In genomic region chr9:62343192-62343903, GRCm38 (mm10) we compare ENCODE assay signal across 8 mouse cellular contexts. TPM values are rescaled to one million over a fixed set of nuclear protein-coding genes. Genes with fewer than 3 reads are reported as not detected.
DNase-seq lines count a peak whose midpoint lies in the region; ATAC-seq and TF ChIP-seq lines count a peak whose summit lies in the region.

No protein-coding gene starts in this region.

- under 1% methylated on average over 51 of the region's 56 CpGs for WGBS in cerebellum, adult 2 months
- WGBS in lung, postnatal 0 days: under 1% methylated on average over 34 of the region's 56 CpGs

- no peak for TF ChIP-seq RAD21 in MEL (IDR thresholded peaks at IDR 0.05; ENCODE audit: low read depth, low read length)

- H3K4me3 ChIP-seq in MEL (ENCODE audit: control insufficient read depth in 1 of 2, insufficient read depth in 1 of 2, low read depth in 2 of 2, low read length in 2 of 2): peak overlapping the region; percentile 95 to 96
- peak overlapping the region; percentile 76 for H3K4me3 ChIP-seq in cerebellum, adult 2 months (replicated peaks; ENCODE audit: insufficient read depth, low read depth, low read length)
- peak overlapping the region; percentile 90 for H3K4me3 ChIP-seq in lung, postnatal 0 days (ENCODE audit: low read depth, low read length)

- peaks cover 75% of the 10 kb centered on the region for H3K79me2 ChIP-seq in MEL (ENCODE audit: control insufficient read depth, insufficient read depth, low read length, poor library complexity)

- peak overlapping the region; percentile 85 for H3K9ac ChIP-seq in MEL (ENCODE audit: control insufficient read depth, low read depth, low read length, poor library complexity, severe bottlenecking)
- H3K9ac ChIP-seq in lung, postnatal 0 days (replicated peaks; ENCODE audit: low read depth): peak overlapping the region; percentile 98

- DNase-seq in MEL (ENCODE audit: low read depth, low spot score): peak; percentile 85
- peak; percentile 74 to 79 for DNase-seq in cerebellum, adult 2 months
- DNase-seq in layer of hippocampus, adult 9-11 months: peak; percentile 78
- DNase-seq in lung, postnatal 0 days (ENCODE audit: low spot score): peak; percentile 90
- DNase-seq in ovary, postnatal 10 days (ENCODE audit: low spot score): peak; percentile 59
- DNase-seq in thymus, postnatal 25 days: peak; percentile 88

- peak overlapping the region; percentile 80 for H3K4me2 ChIP-seq in lung, postnatal 0 days (replicated peaks; ENCODE audit: low read depth, low read length)

- H3K27ac ChIP-seq in MEL (ENCODE audit: control insufficient read depth, low read depth, low read length): peak overlapping the region; percentile 97
- peak overlapping the region; percentile 96 for H3K27ac ChIP-seq in cerebellum, adult 2 months (ENCODE audit: insufficient read depth, low read length)
- peak overlapping the region; percentile 100 for H3K27ac ChIP-seq in lung, postnatal 0 days (ENCODE audit: low read length)

- no peaks in the 10 kb centered on the region for H3K27me3 ChIP-seq in MEL (ENCODE audit: control insufficient read depth in 1 of 2, insufficient read depth in 2 of 2, low read length in 2 of 2)
- H3K27me3 ChIP-seq in cerebellum, adult 2 months (ENCODE audit: control insufficient read depth, insufficient read depth, low read length): no peaks in the 10 kb centered on the region
- H3K27me3 ChIP-seq in lung, postnatal 0 days (replicated peaks; ENCODE audit: insufficient read depth, low read length): no peaks in the 10 kb centered on the region

- TF ChIP-seq EP300 in MEL (IDR thresholded peaks at IDR 0.05; ENCODE audit: low read depth in 1 of 2, low read length in 2 of 2): no peak; a peak in 1 of 4 replicates
- TF ChIP-seq EP300 in lung, postnatal 0 days (IDR thresholded peaks at IDR 0.05): no peak

- H3K4me1 ChIP-seq in MEL (ENCODE audit: control insufficient read depth in 1 of 2, insufficient read depth in 2 of 2, low read length in 2 of 2): peaks cover 5 to 14% of the 10 kb centered on the region in 2 experiments
- peaks cover 20% of the 10 kb centered on the region for H3K4me1 ChIP-seq in cerebellum, adult 2 months (ENCODE audit: control insufficient read depth, insufficient read depth, low read length)
- H3K4me1 ChIP-seq in lung, postnatal 0 days (ENCODE audit: insufficient read depth, low read depth, low read length): peaks cover 17% of the 10 kb centered on the region; the same call in 1 of the 2 replicates

- peak in 1 of 2 experiments; percentile 39; a peak in 1 of 4 replicates for TF ChIP-seq POLR2A in MEL (IDR thresholded peaks at IDR 0.05; ENCODE audit: control insufficient read depth in 1 of 2, insufficient read depth in 1 of 2, low read depth in 1 of 2, low read length in 2 of 2, poor library complexity in 1 of 2)
- TF ChIP-seq POLR2A in cerebellum, adult 2 months (IDR thresholded peaks at IDR 0.05; ENCODE audit: borderline replicate concordance, insufficient read depth, low read length): no peak

- no peaks in the 10 kb centered on the region for H3K9me3 ChIP-seq in MEL (replicated peaks; ENCODE audit: insufficient read depth, low read length)
- H3K9me3 ChIP-seq in lung, postnatal 0 days (ENCODE audit: low read length): no peaks in the 10 kb centered on the region

- peaks cover 0 to 32% of the 10 kb centered on the region in 2 experiments; a peak in 3 of 4 replicates for H3K36me3 ChIP-seq in MEL (ENCODE audit: control insufficient read depth in 1 of 2, insufficient read depth in 2 of 2, low read length in 2 of 2)
- H3K36me3 ChIP-seq in lung, postnatal 0 days (ENCODE audit: insufficient read depth, low read length): no peaks in the 10 kb centered on the region

- TF ChIP-seq CTCF in MEL (IDR thresholded peaks at IDR 0.05 in 2 of 3, conservative IDR thresholded peaks at IDR 0.05 in 1 of 3; ENCODE audit: control insufficient read depth in 1 of 3, insufficient read depth in 1 of 3, low read depth in 2 of 3, low read length in 3 of 3, poor library complexity in 1 of 3, severe bottlenecking in 1 of 3): no peak
- TF ChIP-seq CTCF in cerebellum, adult 2 months (IDR thresholded peaks at IDR 0.05; ENCODE audit: borderline replicate concordance, insufficient read depth, low read depth, low read length): no peak
- TF ChIP-seq CTCF in lung, postnatal 0 days (IDR thresholded peaks at IDR 0.05): no peak

- 0 out of 2 replicates have a peak, but pooled peaks have one; percentile 9 for ATAC-seq in frontal cortex, adult (ENCODE audit: low TSS enrichment)
- peak; percentile 9 to 21; a peak in 1 of 4 replicates for ATAC-seq in hematopoietic stem cell, adult 5-6 weeks (replicated peaks in 1 of 2; ENCODE audit: insufficient read depth in 1 of 2, low FRiP score in 2 of 2, low TSS enrichment in 1 of 2, low read depth in 1 of 2, poor library complexity in 2 of 2, severe bottlenecking in 2 of 2)
- ATAC-seq in lung, postnatal 0 days: peak; percentile 58

TF ChIP-seq in MEL, 35 proteins besides CTCF, POLR2A, EP300 and RAD21:
- no peak for TF ChIP-seq TAL1 (IDR thresholded peaks at IDR 0.05; ENCODE audit: low read length)
- no peak for TF ChIP-seq GATA1 (IDR thresholded peaks at IDR 0.05; ENCODE audit: low read depth, low read length)
- peak; percentile 65 for TF ChIP-seq MAZ (IDR thresholded peaks at IDR 0.05; ENCODE audit: low read depth, low read length)
- TF ChIP-seq USF1 (IDR thresholded peaks at IDR 0.05; ENCODE audit: low read depth, low read length): no peak
- TF ChIP-seq SIN3A (IDR thresholded peaks at IDR 0.05; ENCODE audit: low read length): peak; percentile 59
- TF ChIP-seq POLR2AphosphoS2 (IDR thresholded peaks at IDR 0.05; ENCODE audit: low read length): 0 out of 2 replicates have a peak, but pooled peaks have one; percentile 35
- peak; percentile 79; the same call in 1 of the 2 replicates for TF ChIP-seq MXI1 (IDR thresholded peaks at IDR 0.05; ENCODE audit: low read depth, low read length)
- no peak; the same call in none of the 2 replicates for TF ChIP-seq CHD2 (IDR thresholded peaks at IDR 0.05; ENCODE audit: low read length)
- no peak; the same call in 1 of the 2 replicates for TF ChIP-seq TBP (IDR thresholded peaks at IDR 0.05; ENCODE audit: low read depth, low read length)
- TF ChIP-seq E2F4 (IDR thresholded peaks at IDR 0.05; ENCODE audit: borderline replicate concordance, low read depth, low read length): no peak
- no peak for TF ChIP-seq RCOR1 (IDR thresholded peaks at IDR 0.05; ENCODE audit: low read depth, low read length)
- no peak for TF ChIP-seq MYB (IDR thresholded peaks at IDR 0.05; ENCODE audit: low read depth, low read length)
- peak; percentile 38; the same call in 1 of the 2 replicates for TF ChIP-seq NRF1 (IDR thresholded peaks at IDR 0.05; ENCODE audit: insufficient read depth, low read depth, low read length, poor library complexity, severe bottlenecking)
- TF ChIP-seq POLR2AphosphoS5 (IDR thresholded peaks at IDR 0.05; ENCODE audit: borderline replicate concordance, low read depth, low read length): no peak
- no peak for TF ChIP-seq BHLHE40 (IDR thresholded peaks at IDR 0.05; ENCODE audit: borderline replicate concordance, low read depth, low read length)
- peak; percentile 46 for TF ChIP-seq NELFE (IDR thresholded peaks at IDR 0.05; ENCODE audit: low read depth, low read length)
- TF ChIP-seq ZNF384 (IDR thresholded peaks at IDR 0.05; ENCODE audit: low read depth, low read length): no peak
- peak; percentile 41; the same call in 1 of the 2 replicates for TF ChIP-seq HCFC1 (IDR thresholded peaks at IDR 0.05; ENCODE audit: low read depth, low read length)

RNA-seq across cellular contexts. Expression of gene Anp32a, which starts 2.3 kb away (rescaled TPM):
- total RNA-seq in MEL (2012; rRNA removed): 182 and 205 TPM in 2 replicates
- polyA plus RNA-seq in MEL (2012; ENCODE audit: insufficient read depth in 1 of 2, insufficient read length in 2 of 2, low read depth in 1 of 2, low replicate concordance in 2 of 2, missing spikeins in 1 of 2): 100 to 1,000 TPM; 362 to 516 TPM
- 421 and 445 TPM in 2 replicates for polyA plus RNA-seq in cerebellum, adult 2 months (2012; rRNA removed)
- total RNA-seq in hematopoietic stem cell, adult 5-6 weeks (2017): 642 and 1,000 TPM in 2 replicates
- polyA plus RNA-seq in lung, postnatal 0 days (2015; fragmentation: Nextera tagmentation; extraction: Ambion mirVana): 101 and 141 TPM in 2 replicates

Comparison
In these comparisons a context has a peak if more than half of its experiments do, and no peak if none do; other contexts are left out.
1. Peak in every context shown above with its lines: DNase-seq, ATAC-seq, H3K4me3 ChIP-seq and H3K27ac ChIP-seq.